Comparison of ENCODE assay signal across 21 mouse cellular contexts in genomic region chr14:102861694-102862093, GRCm38 (mm10).
DNase-seq lines count a peak whose midpoint lies in the region; TF ChIP-seq lines count a peak whose summit lies in the region.
"Had no signal": no experiment of that assay in that cellular context is flagged by ENCODE, and none has a peak within 500 bp of the region (broad histone marks: within the 10 kb centered on the region; RNA-seq: fewer than 3 reads in every experiment).

No protein-coding gene starts in this region.

- TF ChIP-seq CTCF in layer of hippocampus, adult 2 months (conservative IDR thresholded peaks at IDR 0.05), result 0 out of 2 replicates have a peak, but pooled peaks have one; percentile 3
- TF ChIP-seq CTCF in spleen, adult 2 months (IDR thresholded peaks at IDR 0.05; ENCODE audit: extremely low read depth, insufficient read depth, insufficient read length, insufficient replicate concordance), result 0 out of 2 replicates have a peak, but pooled peaks have one; percentile 10

- H3K4me3 ChIP-seq in layer of hippocampus, adult 2 months, result no peak overlapping the region
- no peak overlapping the region for H3K4me3 ChIP-seq in spleen, adult 2 months (ENCODE audit: extremely low read depth, insufficient read depth, insufficient read length)
- H3K4me3 ChIP-seq: embryonic facial prominence, embryonic 12.5 days; embryonic facial prominence, embryonic 15.5 days; gastrocnemius, adult 2 months; heart, embryonic 12.5 days; heart, embryonic 15.5 days had no signal

- no peak for TF ChIP-seq POLR2A in spleen, adult 2 months (IDR thresholded peaks at IDR 0.05; ENCODE audit: low read depth, low read length)

- peak; percentile 30 to 36 for DNase-seq in cerebellum, postnatal 14 days
- no peak for DNase-seq in cerebellum, adult 8-10 months
- no peak for DNase-seq in layer of hippocampus, adult 2 months (ENCODE audit: low spot score in 2 of 2)
- DNase-seq in layer of hippocampus, adult 8-10 months (ENCODE audit: low spot score in 2 of 2), result no peak
- DNase-seq in spleen, adult 2 months (ENCODE audit: low read depth in 1 of 2, low spot score in 2 of 2), result no peak
- no peak for DNase-seq in spleen, postnatal 36 days (ENCODE audit: low spot score in 2 of 2)
- peak; percentile 30 for DNase-seq in splenic B cell, adult 2 months (ENCODE audit: low read depth, low spot score)
- no peak for DNase-seq in gastrocnemius, postnatal 10 days
- DNase-seq: adrenal gland, adult 8-10 months; adrenal gland, postnatal 25 days; forebrain, postnatal 0 days; gastrocnemius, adult 2 months; gastrocnemius, postnatal 25 days; heart, postnatal 14 days; heart, postnatal 4 days had no signal

- no peaks in the 10 kb centered on the region for H3K36me3 ChIP-seq in spleen, adult 2 months (ENCODE audit: control insufficient read depth, insufficient read depth, low read length)
- H3K36me3 ChIP-seq in splenic B cell, adult 2 months (ENCODE audit: control insufficient read depth, insufficient read depth, low read length, poor library complexity, severe bottlenecking), result no peaks in the 10 kb centered on the region
- H3K36me3 ChIP-seq: embryonic facial prominence, embryonic 12.5 days; embryonic facial prominence, embryonic 15.5 days; heart, embryonic 12.5 days; heart, embryonic 15.5 days had no signal

- 91% methylated on average over 1 of the region's 1 CpGs for WGBS in spleen, adult 2 months

- no peaks in the 10 kb centered on the region for H3K4me1 ChIP-seq in spleen, adult 2 months (ENCODE audit: control insufficient read depth, insufficient read depth, insufficient read length)
- H3K4me1 ChIP-seq: embryonic facial prominence, embryonic 15.5 days; heart, embryonic 12.5 days; heart, embryonic 15.5 days had no signal

- H3K27ac ChIP-seq in layer of hippocampus, adult 2 months, result no peak overlapping the region
- H3K27ac ChIP-seq in spleen, adult 2 months (ENCODE audit: insufficient read depth, low read length), result no peak overlapping the region
- H3K27ac ChIP-seq: embryonic facial prominence, embryonic 12.5 days; embryonic facial prominence, embryonic 15.5 days; gastrocnemius, adult 2 months; heart, embryonic 15.5 days; hindbrain, embryonic 14.5 days; hindbrain, postnatal 0 days had no signal

- no peaks in the 10 kb centered on the region for H3K27me3 ChIP-seq in spleen, adult 2 months (ENCODE audit: control insufficient read depth, insufficient read depth, low read length)
- no peaks in the 10 kb centered on the region for H3K27me3 ChIP-seq in splenic B cell, adult 2 months (ENCODE audit: control insufficient read depth, insufficient read depth, low read length, poor library complexity, severe bottlenecking)
- H3K27me3 ChIP-seq: embryonic facial prominence, embryonic 12.5 days; embryonic facial prominence, embryonic 15.5 days; heart, embryonic 12.5 days; heart, embryonic 15.5 days had no signal

Comparison
In these comparisons a context has a peak if more than half of its experiments do, and no peak if none do; other contexts are left out.
1. DNase-seq: peak in cerebellum, postnatal 14 days (2 of 2) and splenic B cell, adult 2 months (single experiment); none in cerebellum, adult 8-10 months (single experiment), layer of hippocampus, adult 2 months (0 of 2), layer of hippocampus, adult 8-10 months (0 of 2), spleen, adult 2 months (0 of 2), spleen, postnatal 36 days (0 of 2) and gastrocnemius, postnatal 10 days (single experiment).